ENCODE assay signal across 8 mouse cellular contexts in genomic region chr2:164744987-164745386, GRCm38 (mm10). TPM values are rescaled to one million over a fixed set of nuclear protein-coding genes. Genes with fewer than 3 reads are reported as not detected.
A peak's percentile ranks its signal among the peaks of the same experiment; 100 is the strongest.
DNase-seq lines count a peak whose midpoint lies in the region; ATAC-seq and TF ChIP-seq lines count a peak whose summit lies in the region.

No protein-coding gene starts in this region.

- DNase-seq in heart, adult 11 months: peak; percentile 86
- DNase-seq in heart, adult 18-20 months: no peak
- no peak for DNase-seq in CH12.LX (ENCODE audit: extremely low read depth)
- DNase-seq in forebrain, postnatal 0 days: no peak
- DNase-seq in urinary bladder, postnatal 25 days (ENCODE audit: low spot score): no peak
- no peak for DNase-seq in urinary bladder, adult 18-20 months (ENCODE audit: low spot score in 2 of 2)
- DNase-seq in cerebellum, postnatal 36 days: no peak

- no peaks in the 10 kb centered on the region for H3K9me3 ChIP-seq in CH12.LX (replicated peaks; ENCODE audit: low read length)
- no peaks in the 10 kb centered on the region for H3K9me3 ChIP-seq in forebrain, postnatal 0 days (ENCODE audit: low read length)
- no peaks in the 10 kb centered on the region for H3K9me3 ChIP-seq in liver, embryonic 16.5 days (replicated peaks; ENCODE audit: control insufficient read depth, low read length)

- no peak for TF ChIP-seq CTCF in CH12.LX (conservative IDR thresholded peaks at IDR 0.05 in 1 of 2, IDR thresholded peaks at IDR 0.05 in 1 of 2; ENCODE audit: low read depth in 2 of 2, low read length in 2 of 2)
- no peak for TF ChIP-seq CTCF in forebrain, postnatal 0 days (IDR thresholded peaks at IDR 0.05; ENCODE audit: low read depth)

- H3K27ac ChIP-seq in CH12.LX (ENCODE audit: insufficient read depth, low read depth): no peak overlapping the region
- H3K27ac ChIP-seq in forebrain, postnatal 0 days (ENCODE audit: low read depth, low read length): peak overlapping the region; percentile 46; the same call in 1 of the 2 replicates
- no peak overlapping the region for H3K27ac ChIP-seq in liver, embryonic 16.5 days (ENCODE audit: low read length)

- dilution Hi-C loops in CH12.LX (cut with MboI; ENCODE audit: extremely low pct_ligation_motif_present, extremely low pct_unique_long_range_greater_than_20kb, low sequenced_read_pairs): no loop called here

- 74% methylated on average over 13 of the region's 13 CpGs for WGBS in forebrain, postnatal 0 days
- WGBS in liver, embryonic 16.5 days (ENCODE audit: insufficient replicate concordance): 45% methylated on average over 13 of the region's 13 CpGs

- peak overlapping the region; percentile 66 to 96 (median 96) for H3K4me3 ChIP-seq in CH12.LX (replicated peaks in 1 of 3; ENCODE audit: low read depth in 2 of 3, low read length in 2 of 3, poor library complexity in 1 of 3)
- H3K4me3 ChIP-seq in forebrain, postnatal 0 days (ENCODE audit: low read depth, low read length): peak overlapping the region; percentile 92
- peak overlapping the region; percentile 87 for H3K4me3 ChIP-seq in liver, embryonic 16.5 days (ENCODE audit: low read depth, low read length)

- in situ Hi-C loops in CH12.LX (cut with MboI; ENCODE audit: low pct_ligation_motif_present, low pct_unique_long_range_greater_than_20kb, low sequenced_read_pairs): loop anchor here (25.0 kb wide), 1 partner anchor 333 kb away; the partner anchor contains the start of genes Matn4 and Rbpjl

- peak overlapping the region; percentile 24; the same call in 1 of the 2 replicates for H3K9ac ChIP-seq in CH12.LX (ENCODE audit: insufficient read depth, low read depth)
- peak overlapping the region; percentile 96 for H3K9ac ChIP-seq in forebrain, postnatal 0 days
- peak overlapping the region; percentile 94 for H3K9ac ChIP-seq in liver, embryonic 16.5 days (ENCODE audit: low read depth, low read length)

- peaks cover 12 to 27% of the 10 kb centered on the region in 2 experiments for H3K36me3 ChIP-seq in CH12.LX (replicated peaks in 1 of 2; ENCODE audit: control insufficient read depth in 1 of 2, insufficient read depth in 1 of 2, low read length in 1 of 2)
- peaks cover 10% of the 10 kb centered on the region; the same call in 1 of the 2 replicates for H3K36me3 ChIP-seq in forebrain, postnatal 0 days (ENCODE audit: insufficient read depth)
- peaks cover 21% of the 10 kb centered on the region for H3K36me3 ChIP-seq in liver, embryonic 16.5 days (ENCODE audit: control insufficient read depth, insufficient read depth)

- TF ChIP-seq RAD21 in CH12.LX (IDR thresholded peaks at IDR 0.05; ENCODE audit: low read depth, low read length): no peak

- H3K79me2 ChIP-seq in CH12.LX (replicated peaks; ENCODE audit: control insufficient read depth, extremely low read depth, insufficient read depth, poor library complexity, severe bottlenecking): peaks cover 7% of the 10 kb centered on the region

- H3K27me3 ChIP-seq in CH12.LX (replicated peaks): peaks cover 52% of the 10 kb centered on the region
- no peaks in the 10 kb centered on the region for H3K27me3 ChIP-seq in forebrain, postnatal 0 days (ENCODE audit: insufficient read depth, low read length)
- H3K27me3 ChIP-seq in liver, embryonic 16.5 days (ENCODE audit: control insufficient read depth, insufficient read depth, low read depth, low read length): peaks cover 2% of the 10 kb centered on the region; the same call in 1 of the 2 replicates

- peak overlapping the region; percentile 73 for H3K4me2 ChIP-seq in CH12.LX (ENCODE audit: insufficient read depth, low read depth, poor library complexity, severe bottlenecking)
- H3K4me2 ChIP-seq in forebrain, postnatal 0 days (ENCODE audit: low read depth): peak overlapping the region; percentile 88
- H3K4me2 ChIP-seq in liver, embryonic 16.5 days (ENCODE audit: low read depth, low read length): peak overlapping the region; percentile 95

- no peak for TF ChIP-seq EP300 in CH12.LX (IDR thresholded peaks at IDR 0.05; ENCODE audit: low read length)

- peaks cover 6 to 19% of the 10 kb centered on the region in 2 experiments; a peak in 3 of 4 replicates for H3K4me1 ChIP-seq in CH12.LX (ENCODE audit: control insufficient read depth in 1 of 2, insufficient read depth in 2 of 2)
- H3K4me1 ChIP-seq in forebrain, postnatal 0 days (ENCODE audit: insufficient read depth): peaks cover 16% of the 10 kb centered on the region
- H3K4me1 ChIP-seq in liver, embryonic 16.5 days (ENCODE audit: control insufficient read depth, low read depth, low read length): peaks cover 32% of the 10 kb centered on the region

- ATAC-seq in forebrain, postnatal 0 days: no peak
- ATAC-seq in liver, embryonic 16.5 days (ENCODE audit: low read depth): no peak

- TF ChIP-seq POLR2A in CH12.LX (IDR thresholded peaks at IDR 0.05; ENCODE audit: low read depth, low read length): no peak

TF ChIP-seq in CH12.LX, 34 proteins besides CTCF, POLR2A, EP300 and RAD21:
- no peak for TF ChIP-seq NRF1 (IDR thresholded peaks at IDR 0.05; ENCODE audit: low read depth, low read length)
- no peak for TF ChIP-seq JUN (IDR thresholded peaks at IDR 0.05; ENCODE audit: insufficient read depth, low read depth, low read length)
- TF ChIP-seq ELF1 (IDR thresholded peaks at IDR 0.05; ENCODE audit: low read depth, low read length): no peak
- no peak for TF ChIP-seq RCOR1 (conservative IDR thresholded peaks at IDR 0.05; ENCODE audit: low read depth, low read length)
- TF ChIP-seq USF1 (IDR thresholded peaks at IDR 0.05; ENCODE audit: low read depth, low read length): no peak
- no peak for TF ChIP-seq CHD2 (IDR thresholded peaks at IDR 0.05; ENCODE audit: low read length)
- TF ChIP-seq E2F4 (IDR thresholded peaks at IDR 0.05; ENCODE audit: insufficient replicate concordance, low read depth, low read length): no peak
- no peak for TF ChIP-seq HCFC1 (IDR thresholded peaks at IDR 0.05; ENCODE audit: low read depth, low read length)
- no peak for TF ChIP-seq KAT2A (IDR thresholded peaks at IDR 0.05; ENCODE audit: insufficient replicate concordance, low read length)
- no peak for TF ChIP-seq ZKSCAN1 (IDR thresholded peaks at IDR 0.05; ENCODE audit: borderline replicate concordance, low read depth, low read length)
- TF ChIP-seq NELFE (IDR thresholded peaks at IDR 0.05; ENCODE audit: low read depth, low read length): no peak
- no peak for TF ChIP-seq IRF4 (IDR thresholded peaks at IDR 0.05; ENCODE audit: low read depth, low read length)

RNA-seq across cellular contexts. Expression of gene Wfdc3, which starts 0.7 kb away (rescaled TPM):
- under 1 TPM; 0.25 to 0.62 TPM for total RNA-seq in heart, adult 18-20 months (2021)
- total RNA-seq in CH12.LX (2012; rRNA removed) (0.08 and 0.21 TPM in 2 replicates), CH12.LX (2014; rRNA removed) (0.14 TPM in 1 of 2 replicates, not detected in the other)
- not detected in 2 replicates for polyA plus RNA-seq in CH12.LX (2012; ENCODE audit: insufficient read length, low read depth)
- total RNA-seq in forebrain, postnatal 0 days (2014; rRNA removed): 0.54 and 0.81 TPM in 2 replicates
- 0.89 and 1.1 TPM in 2 replicates for polyA plus RNA-seq in forebrain, postnatal 0 days (2015; fragmentation: Nextera tagmentation; extraction: Ambion mirVana)
- polyA plus RNA-seq in liver, embryonic 16.5 days (2015; fragmentation: Nextera tagmentation; extraction: Ambion mirVana): 1.5 and 1.7 TPM in 2 replicates

RNA-seq across cellular contexts. Expression of gene Dnttip1, which starts 0.8 kb away (rescaled TPM):
- 10 to 100 TPM; 22.0 to 28.8 TPM for total RNA-seq in heart, adult 18-20 months (2021)
- total RNA-seq in CH12.LX (2012; rRNA removed): 14.0 and 15.2 TPM in 2 replicates
- 17.1 and 17.6 TPM in 2 replicates for total RNA-seq in CH12.LX (2014; rRNA removed)
- polyA plus RNA-seq in CH12.LX (2012; ENCODE audit: insufficient read length, low read depth): 29.7 and 35.0 TPM in 2 replicates
- total RNA-seq in forebrain, postnatal 0 days (2014; rRNA removed): 23.2 and 26.1 TPM in 2 replicates
- 52.3 and 60.1 TPM in 2 replicates for polyA plus RNA-seq in forebrain, postnatal 0 days (2015; fragmentation: Nextera tagmentation; extraction: Ambion mirVana)
- polyA plus RNA-seq in liver, embryonic 16.5 days (2015; fragmentation: Nextera tagmentation; extraction: Ambion mirVana): 40.1 and 43.1 TPM in 2 replicates

RNA-seq across cellular contexts. Expression of gene Ube2c, which starts 24.7 kb away (rescaled TPM):
- 1 to 10 TPM in 1 of 2 experiments, under 1 TPM in 1; 0.80 to 2.4 TPM for total RNA-seq in heart, adult 18-20 months (2021)
- total RNA-seq in CH12.LX (2012; rRNA removed) (103 and 121 TPM in 2 replicates), CH12.LX (2014; rRNA removed) (104 and 126 TPM in 2 replicates)
- 156 and 226 TPM in 2 replicates for polyA plus RNA-seq in CH12.LX (2012; ENCODE audit: insufficient read length, low read depth)
- 24.9 and 29.2 TPM in 2 replicates for total RNA-seq in forebrain, postnatal 0 days (2014; rRNA removed)
- 30.9 and 38.4 TPM in 2 replicates for polyA plus RNA-seq in forebrain, postnatal 0 days (2015; fragmentation: Nextera tagmentation; extraction: Ambion mirVana)
- polyA plus RNA-seq in liver, embryonic 16.5 days (2015; fragmentation: Nextera tagmentation; extraction: Ambion mirVana): 632 and 661 TPM in 2 replicates

RNA-seq across cellular contexts. Expression of gene Spint5, which starts 29.9 kb away (rescaled TPM):
- not detected for total RNA-seq in heart, adult 18-20 months (2021)
- total RNA-seq in CH12.LX (2012; rRNA removed) (1.4 and 2.4 TPM in 2 replicates), CH12.LX (2014; rRNA removed) (not detected in 2 replicates)
- not detected in 2 replicates for polyA plus RNA-seq in CH12.LX (2012; ENCODE audit: insufficient read length, low read depth)
- total RNA-seq in forebrain, postnatal 0 days (2014; rRNA removed): not detected in 2 replicates
- not detected in 2 replicates for polyA plus RNA-seq in forebrain, postnatal 0 days (2015; fragmentation: Nextera tagmentation; extraction: Ambion mirVana)
- not detected in 2 replicates for polyA plus RNA-seq in liver, embryonic 16.5 days (2015; fragmentation: Nextera tagmentation; extraction: Ambion mirVana)

RNA-seq across cellular contexts. Expression of gene Tnnc2, which starts 34.8 kb away (rescaled TPM):
- total RNA-seq in heart, adult 18-20 months (2021): 1 to 10 TPM in 1 of 2 experiments, not detected in 1; 1.2 TPM
- total RNA-seq in CH12.LX (2012; rRNA removed) (not detected in 2 replicates), CH12.LX (2014; rRNA removed) (not detected in 2 replicates)
- polyA plus RNA-seq in CH12.LX (2012; ENCODE audit: insufficient read length, low read depth): not detected in 2 replicates
- total RNA-seq in forebrain, postnatal 0 days (2014; rRNA removed): 0.38 and 2.9 TPM in 2 replicates
- polyA plus RNA-seq in forebrain, postnatal 0 days (2015; fragmentation: Nextera tagmentation; extraction: Ambion mirVana): 0.50 and 0.63 TPM in 2 replicates
- 29.4 and 67.5 TPM in 2 replicates for polyA plus RNA-seq in liver, embryonic 16.5 days (2015; fragmentation: Nextera tagmentation; extraction: Ambion mirVana)

Comparison
In these comparisons a context has a peak if more than half of its experiments do, and no peak if none do; other contexts are left out.
1. H3K9ac ChIP-seq: peak in every context shown above with its lines; median percentile 96 in forebrain, postnatal 0 days; 94 in liver, embryonic 16.5 days; 24 in CH12.LX.